Mouse (Mus musculus): ENCODE results near the gene Esf1.
"Not testable (repeated sequence)": the region's sequence is repeated elsewhere in the genome, so short reads cannot be mapped to it uniquely, and the experiment has no call there.

The Esf1 gene

GRCm38 (mm10) chr2:140096034-140096433, 74.3 kb downstream of the Esf1 start:
- no peak for DNase-seq (ENCODE audit: low spot score in 2 of 2)

- DNase-seq (ENCODE audit: low spot score in 2 of 2), result no peak
Observed at GRCm38 (mm10) chr2:140093433-140093832, 76.9 kb downstream of the Esf1 start.

- DNase-seq (ENCODE audit: low spot score in 2 of 2), result no peak
Observed at GRCm38 (mm10) chr2:140084245-140084644, 86.1 kb downstream of the Esf1 start.

GRCm38 (mm10) chr2:140080747-140081577, 89.4 kb downstream of the Esf1 start:
- DNase-seq (ENCODE audit: low spot score in 2 of 2), result no peak

- not testable (repeated sequence) for DNase-seq (ENCODE audit: low spot score in 2 of 2)
Observed at GRCm38 (mm10) chr2:140079284-140079683, 91.1 kb downstream of the Esf1 start.

GRCm38 (mm10) chr2:140078600-140079280, 91.6 kb downstream of the Esf1 start:
- no peak for DNase-seq (ENCODE audit: low spot score in 2 of 2)

- no peak for DNase-seq (ENCODE audit: low spot score in 2 of 2)
Observed at GRCm38 (mm10) chr2:140077476-140077875, 92.9 kb downstream of the Esf1 start.

GRCm38 (mm10) chr2:140075150-140075549, 95.2 kb downstream of the Esf1 start:
- DNase-seq (ENCODE audit: low spot score in 2 of 2), result no peak
